Mouse (Mus musculus): ENCODE data around the gene Ptov1. TPM values are rescaled to one million over a fixed set of nuclear protein-coding genes. Genes with fewer than 3 reads are reported as not detected.

Ptov1 gene
- polyA plus RNA-seq, 1 experiment from 2014 or later: 316 TPM

GRCm38 (mm10) chr7:44863210-44863609 is 6.4 kb downstream of the Ptov1 start:
- no peak overlapping the region for H3K27ac ChIP-seq
- H3K9me3 ChIP-seq: no peaks in the 10 kb centered on the region
- peak overlapping the region; percentile 0; the same call in 1 of the 2 replicates for H3K4me3 ChIP-seq
- DNase-seq (ENCODE audit: low spot score): no peak
- no peaks in the 10 kb centered on the region for H3K27me3 ChIP-seq (ENCODE audit: insufficient read depth, poor library complexity, severe bottlenecking)
- peaks cover 62% of the 10 kb centered on the region for H3K4me1 ChIP-seq
- WGBS: 89% methylated on average over 14 of the region's 14 CpGs
- peaks cover 75% of the 10 kb centered on the region for H3K36me3 ChIP-seq

GRCm38 (mm10) chr7:44862434-44862833 is 7.2 kb downstream of the Ptov1 start:
- DNase-seq (ENCODE audit: low spot score): no peak
- Histone ChIP-seq H3K27me3 (ENCODE audit: insufficient read depth, poor library complexity, severe bottlenecking) (no peaks in the 10 kb centered on the region), H3K36me3 (peaks cover 75% of the 10 kb centered on the region), H3K9me3 (no peaks in the 10 kb centered on the region), H3K4me1 (peaks cover 62% of the 10 kb centered on the region), H3K27ac (no peak overlapping the region), H3K4me3 (no peak overlapping the region)
- 83% methylated on average over 8 of the region's 8 CpGs for WGBS

- Histone ChIP-seq H3K27me3 (ENCODE audit: insufficient read depth, poor library complexity, severe bottlenecking) (no peaks in the 10 kb centered on the region), H3K4me3 (no peak overlapping the region; the same call in 1 of the 2 replicates), H3K4me1 (peaks cover 57% of the 10 kb centered on the region), H3K36me3 (peaks cover 69% of the 10 kb centered on the region), H3K9me3 (no peaks in the 10 kb centered on the region), H3K27ac (no peak overlapping the region)
- no peak for DNase-seq (ENCODE audit: low spot score)
- WGBS: 84% methylated on average over 14 of the region's 14 CpGs
Measured at GRCm38 (mm10) chr7:44861429-44861816, 8.2 kb downstream of the Ptov1 start.

GRCm38 (mm10) chr7:44860576-44861428 is 8.8 kb downstream of the Ptov1 start:
- H3K4me3 ChIP-seq: peak overlapping the region; percentile 25
- no peak for DNase-seq (ENCODE audit: low spot score)
- no peaks in the 10 kb centered on the region for H3K9me3 ChIP-seq
- peaks cover 53% of the 10 kb centered on the region for H3K4me1 ChIP-seq
- WGBS: 64% methylated on average over 22 of the region's 22 CpGs
- no peaks in the 10 kb centered on the region for H3K27me3 ChIP-seq (ENCODE audit: insufficient read depth, poor library complexity, severe bottlenecking)
- H3K27ac ChIP-seq: 0 out of 2 replicates have a peak overlapping the region, but pooled peaks have one; percentile 12
- peaks cover 63% of the 10 kb centered on the region for H3K36me3 ChIP-seq

- H3K4me1 ChIP-seq: peaks cover 53% of the 10 kb centered on the region
- H3K36me3 ChIP-seq: peaks cover 54% of the 10 kb centered on the region
- 0 out of 2 replicates have a peak overlapping the region, but pooled peaks have one; percentile 15 for H3K4me3 ChIP-seq
- no peak for DNase-seq (ENCODE audit: low spot score)
- WGBS: 89% methylated on average over 11 of the region's 11 CpGs
- no peaks in the 10 kb centered on the region for H3K9me3 ChIP-seq
- no peak overlapping the region for H3K27ac ChIP-seq
- no peaks in the 10 kb centered on the region for H3K27me3 ChIP-seq (ENCODE audit: insufficient read depth, poor library complexity, severe bottlenecking)
Measured at GRCm38 (mm10) chr7:44859896-44860295, 9.7 kb downstream of the Ptov1 start.

GRCm38 (mm10) chr7:44857905-44858304 is 11.7 kb downstream of the Ptov1 start:
- no peak for DNase-seq (ENCODE audit: low spot score)
- H3K4me1 ChIP-seq: peaks cover 64% of the 10 kb centered on the region
- peak overlapping the region; percentile 93 for H3K27ac ChIP-seq
- no peaks in the 10 kb centered on the region for H3K27me3 ChIP-seq (ENCODE audit: insufficient read depth, poor library complexity, severe bottlenecking)
- H3K36me3 ChIP-seq: peaks cover 37% of the 10 kb centered on the region
- no peaks in the 10 kb centered on the region for H3K9me3 ChIP-seq
- H3K4me3 ChIP-seq: peak overlapping the region; percentile 97
- WGBS: 24% methylated on average over 8 of the region's 8 CpGs

- Histone ChIP-seq H3K4me3 (peak within 1 kb of the TSS; percentile 97), H3K27me3 (ENCODE audit: insufficient read depth, poor library complexity, severe bottlenecking) (no peaks in the 10 kb centered on the region), H3K4me1 (peaks cover 70% of the 10 kb centered on the region), H3K36me3 (peaks cover 35% of the 10 kb centered on the region), H3K27ac (peak within 1 kb of the TSS; percentile 93), H3K9me3 (no peaks in the 10 kb centered on the region)
- peak; percentile 93 for DNase-seq (ENCODE audit: low spot score)
- under 1% methylated on average over 32 of the region's 32 CpGs for WGBS
Measured at GRCm38 (mm10) chr7:44857042-44857552, 12.5 kb downstream of the Ptov1 start, which contains the start of gene Pnkp. TSS of gene Pnkp (plus strand) at chr7:44857139.

- Histone ChIP-seq H3K27me3 (ENCODE audit: insufficient read depth, poor library complexity, severe bottlenecking) (no peaks in the 10 kb centered on the region), H3K36me3 (peaks cover 30% of the 10 kb centered on the region), H3K9me3 (no peaks in the 10 kb centered on the region), H3K4me3 (peak overlapping the region; percentile 97), H3K4me1 (peaks cover 72% of the 10 kb centered on the region), H3K27ac (peak overlapping the region; percentile 93)
- DNase-seq (ENCODE audit: low spot score): no peak
- WGBS: 56% methylated on average over 9 of the region's 9 CpGs
Measured at GRCm38 (mm10) chr7:44856265-44856916, 13.2 kb downstream of the Ptov1 start.

- 41% methylated on average over 10 of the region's 10 CpGs for WGBS
- no peaks in the 10 kb centered on the region for H3K9me3 ChIP-seq
Measured at GRCm38 (mm10) chr7:44855036-44855435, 14.6 kb downstream of the Ptov1 start.

GRCm38 (mm10) chr7:44854356-44855031 is 15.1 kb downstream of the Ptov1 start:
- no peaks in the 10 kb centered on the region for H3K27me3 ChIP-seq (ENCODE audit: insufficient read depth, poor library complexity, severe bottlenecking)
- peak; percentile 96 for DNase-seq (ENCODE audit: low spot score)
- peaks cover 74% of the 10 kb centered on the region for H3K4me1 ChIP-seq
- no peaks in the 10 kb centered on the region for H3K9me3 ChIP-seq
- peaks cover 19% of the 10 kb centered on the region for H3K36me3 ChIP-seq
- WGBS: under 1% methylated on average over 45 of the region's 45 CpGs
- peak overlapping the region; percentile 94 for H3K27ac ChIP-seq
- peak overlapping the region; percentile 71 for H3K4me3 ChIP-seq

More at GRCm38 (mm10) chr7:44855036-44855435, 14.6 kb downstream of the Ptov1 start:
- Histone ChIP-seq H3K27ac (peak overlapping the region; percentile 94), H3K27me3 (ENCODE audit: insufficient read depth, poor library complexity, severe bottlenecking) (no peaks in the 10 kb centered on the region), H3K36me3 (peaks cover 24% of the 10 kb centered on the region), H3K4me3 (peak overlapping the region; percentile 71), H3K4me1 (peaks cover 74% of the 10 kb centered on the region)
- no peak for DNase-seq (ENCODE audit: low spot score)

- Histone ChIP-seq H3K9me3 (no peaks in the 10 kb centered on the region), H3K4me1 (peaks cover 74% of the 10 kb centered on the region), H3K27ac (peak overlapping the region; percentile 94), H3K4me3 (peak overlapping the region; percentile 71), H3K36me3 (peaks cover 18% of the 10 kb centered on the region), H3K27me3 (ENCODE audit: insufficient read depth, poor library complexity, severe bottlenecking) (no peaks in the 10 kb centered on the region)
- WGBS: 26% methylated on average over 26 of the region's 26 CpGs
- no peak for DNase-seq (ENCODE audit: low spot score)
Measured at GRCm38 (mm10) chr7:44853596-44854355, 15.8 kb downstream of the Ptov1 start.

- no peak overlapping the region for H3K4me3 ChIP-seq
- WGBS: 94% methylated on average over 2 of the region's 2 CpGs
Measured at GRCm38 (mm10) chr7:44853065-44853464, 16.5 kb downstream of the Ptov1 start.

More at GRCm38 (mm10) chr7:44853065-44853464, 16.5 kb downstream of the Ptov1 start:
- Histone ChIP-seq H3K9me3 (no peaks in the 10 kb centered on the region), H3K4me1 (peaks cover 71% of the 10 kb centered on the region), H3K36me3 (peaks cover 16% of the 10 kb centered on the region), H3K27me3 (ENCODE audit: insufficient read depth, poor library complexity, severe bottlenecking) (no peaks in the 10 kb centered on the region), H3K27ac (0 out of 2 replicates have a peak overlapping the region, but pooled peaks have one; percentile 94)
- DNase-seq (ENCODE audit: low spot score): no peak

Data from heart, embryonic 10.5 days (tissue).